Mouse (Mus musculus) liver, embryonic 16.5 days (tissue): ENCODE measurements around the gene Palld. TPM values are rescaled to one million over a fixed set of nuclear protein-coding genes. Genes with fewer than 3 reads are reported as not detected.

Source experiments
- ATAC-seq: fragments of 200-750 bp; cut with Nextera tagmentation; 2 replicates; pipeline ENCODE4 v1.8.0; 2017; ENCODE audit warnings: low read depth, mild to moderate bottlenecking, moderate number of reproducible peaks, moderate library complexity
- H3K27ac ChIP-seq: fragments of 300-500 bp; sonication (generic); 2 replicates; pipeline ENCODE4 v1.5.1; 2014; ENCODE audit warnings: mild to moderate bottlenecking, low read length
- H3K27me3 ChIP-seq: fragments of 300-500 bp; sonication (generic); 2 replicates; pipeline ENCODE4 v1.6.1; 2014; ENCODE audit warnings: low read depth, low read length, mixed read lengths; ENCODE audit not compliant: control insufficient read depth, insufficient read depth
- H3K36me3 ChIP-seq: fragments of 300-500 bp; sonication (generic); 2 replicates; pipeline ENCODE4 v1.6.1; 2014; ENCODE audit warnings: mild to moderate bottlenecking; ENCODE audit not compliant: control insufficient read depth, insufficient read depth
- H3K4me1 ChIP-seq: fragments of 300-500 bp; sonication (generic); 2 replicates; pipeline ENCODE4 v1.6.1; 2014; ENCODE audit warnings: low read depth, low read length, mixed read lengths; ENCODE audit not compliant: control insufficient read depth
- H3K4me2 ChIP-seq: fragments of 300-500 bp; sonication (generic); 2 replicates; pipeline ENCODE4 v1.6.1; 2014; ENCODE audit warnings: low read depth, low read length, mixed read lengths
- H3K4me3 ChIP-seq: fragments of 300-500 bp; sonication (generic); 2 replicates; pipeline ENCODE4 v1.5.1; 2014; ENCODE audit warnings: low read depth, mild to moderate bottlenecking, low read length
- H3K9ac ChIP-seq: fragments of 300-500 bp; sonication (generic); 2 replicates; pipeline ENCODE4 v1.6.1; 2014; ENCODE audit warnings: low read depth, low read length
- H3K9me3 ChIP-seq: fragments of 300-500 bp; sonication (generic); replicated peaks from 2 replicates; pipeline ENCODE4 v1.6.1; 2016; ENCODE audit warnings: low read length; ENCODE audit not compliant: control insufficient read depth
- WGBS: fragments of 180-500 bp; shearing (Covaris S2); extraction: QIAGEN DNeasy Blood & Tissue Kit; methylation state at CpG from one replicate; pipeline ENCODE4 v1.1.7; 2014; ENCODE audit not compliant: insufficient replicate concordance; 5-methylcytosine and 5-hydroxymethylcytosine counted together
- polyA plus RNA-seq: library from polyadenylated mRNA; unstranded; fragments of >200 nt; fragmentation: Nextera tagmentation; extraction: Ambion mirVana; gene quantifications from 2 replicates; pipeline ENCODE4 v1.2.1, GENCODE M21; 2015

The Palld gene
- polyA plus RNA-seq, 1 experiment from 2014 or later, result 7.3 TPM

DNA sequence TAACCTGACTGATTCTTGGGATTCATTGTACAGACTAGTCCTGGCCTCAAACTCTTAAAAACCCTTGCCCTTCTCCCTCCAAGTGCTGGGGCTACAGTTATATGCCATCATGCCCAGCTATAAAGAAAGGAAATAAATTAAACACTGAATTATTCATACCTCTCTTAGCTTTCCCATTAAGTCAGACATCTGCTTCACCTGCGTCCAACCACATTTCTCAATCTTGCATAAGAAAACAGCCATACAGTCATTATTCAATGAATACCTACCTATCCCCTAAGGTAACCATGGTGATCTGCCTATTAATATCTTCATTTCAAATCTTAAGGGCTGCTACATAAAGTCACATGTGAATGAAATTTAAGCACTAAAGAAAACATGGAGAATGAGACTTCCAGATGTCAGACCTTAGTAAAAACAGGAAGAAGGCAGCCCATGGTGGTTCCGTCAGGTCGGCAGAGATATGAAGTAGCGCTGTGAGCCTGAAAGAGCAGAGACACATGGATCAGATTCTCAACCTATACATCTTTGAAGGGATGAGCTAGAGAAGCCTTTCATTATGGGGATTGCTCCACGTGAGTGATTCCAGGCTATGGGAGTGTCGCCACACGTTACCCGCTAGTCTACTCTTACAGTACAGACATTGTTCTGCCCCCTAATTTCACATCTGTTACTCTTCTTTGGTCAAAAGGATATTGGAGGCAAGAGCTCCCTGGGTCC is 193.7 kb downstream of the Palld start:
- Histone ChIP-seq H3K4me1 (no peaks in the 10 kb centered on the region), H3K27ac (no peak overlapping the region), H3K27me3 (no peaks in the 10 kb centered on the region), H3K4me3 (no peak overlapping the region), H3K36me3 (no peaks in the 10 kb centered on the region), H3K9ac (no peak overlapping the region), H3K9me3 (no peaks in the 10 kb centered on the region), H3K4me2 (no peak overlapping the region)
- WGBS, result 52% methylated on average over 8 of the region's 8 CpGs
- no peak for ATAC-seq

- Histone ChIP-seq H3K27me3 (no peaks in the 10 kb centered on the region), H3K4me1 (no peaks in the 10 kb centered on the region), H3K36me3 (no peaks in the 10 kb centered on the region), H3K27ac (no peak overlapping the region), H3K9me3 (no peaks in the 10 kb centered on the region), H3K4me3 (no peak overlapping the region), H3K4me2 (no peak overlapping the region), H3K9ac (no peak overlapping the region)
- ATAC-seq, result no peak
- WGBS, result 66% methylated on average over 3 of the region's 3 CpGs
These were observed 197.0 kb downstream of the Palld start for GRCm38 (mm10) chr8:61705491-61705890.

DNA sequence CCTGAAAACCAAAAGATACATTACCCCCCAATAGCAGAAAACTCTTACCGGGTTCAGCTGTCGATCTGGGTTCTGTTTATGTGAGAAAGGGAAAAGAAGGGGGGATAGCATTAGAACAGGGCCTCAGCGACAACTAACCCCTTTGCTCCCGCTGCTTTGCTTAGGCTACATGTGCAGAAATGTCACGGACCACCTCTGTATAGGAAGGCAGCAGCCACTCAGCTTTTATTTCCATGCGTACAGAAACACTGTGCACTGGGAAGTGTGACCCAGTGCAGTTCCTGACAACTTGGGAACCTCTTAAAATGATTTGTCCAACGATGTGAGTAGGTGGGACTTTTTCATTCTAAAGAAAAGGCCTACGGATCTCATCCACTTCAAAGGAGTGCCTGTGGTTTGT is 200.4 kb downstream of the Palld start:
- Histone ChIP-seq H3K36me3 (no peaks in the 10 kb centered on the region), H3K27me3 (no peaks in the 10 kb centered on the region), H3K27ac (no peak overlapping the region), H3K9me3 (no peaks in the 10 kb centered on the region), H3K4me2 (no peak overlapping the region), H3K9ac (no peak overlapping the region), H3K4me3 (no peak overlapping the region), H3K4me1 (no peaks in the 10 kb centered on the region)
- 65% methylated on average over 8 of the region's 8 CpGs for WGBS
- ATAC-seq, result no peak

DNA sequence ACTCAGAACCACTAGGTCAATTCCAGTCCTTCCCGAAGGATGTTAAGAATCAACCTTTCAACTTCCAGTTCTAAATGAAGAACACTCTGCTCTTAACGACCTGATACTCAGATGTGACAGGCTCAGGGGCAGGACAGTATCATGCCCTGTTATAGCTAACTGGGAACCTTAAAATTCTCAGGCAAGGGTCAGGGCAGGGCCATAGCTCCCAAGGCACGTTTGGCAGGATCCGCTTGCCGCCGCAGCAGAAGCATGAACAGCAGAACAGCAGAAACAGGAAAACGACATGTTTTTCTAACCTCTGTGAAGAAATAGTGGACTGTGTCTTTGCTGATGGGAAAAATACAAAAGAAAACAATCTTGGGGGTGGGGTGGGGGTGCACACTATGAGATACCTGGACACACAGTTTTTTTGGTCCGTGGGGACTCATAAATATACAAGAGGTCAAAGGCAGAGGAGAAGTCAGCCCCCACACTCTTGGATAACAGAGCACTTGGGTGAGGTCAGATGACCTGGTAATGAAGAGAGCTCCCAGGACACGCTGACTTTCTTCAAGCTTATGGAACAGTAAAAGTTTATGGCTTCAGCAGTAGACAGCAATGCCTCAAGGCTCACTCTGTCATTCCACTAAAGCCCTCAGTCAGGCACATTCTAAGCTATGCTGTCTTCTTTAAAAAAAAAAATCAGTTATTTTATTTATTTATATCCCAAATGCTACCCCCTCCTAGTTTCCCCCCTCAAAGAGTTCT is 201.4 kb downstream of the Palld start:
- Histone ChIP-seq H3K4me3 (no peak overlapping the region), H3K4me1 (no peaks in the 10 kb centered on the region), H3K27me3 (no peaks in the 10 kb centered on the region), H3K4me2 (no peak overlapping the region), H3K9me3 (no peaks in the 10 kb centered on the region), H3K27ac (no peak overlapping the region), H3K36me3 (no peaks in the 10 kb centered on the region), H3K9ac (no peak overlapping the region)
- ATAC-seq, result no peak
- WGBS, result 64% methylated on average over 9 of the region's 9 CpGs

GRCm38 (mm10) chr8:61700298-61700697 is 202.2 kb downstream of the Palld start:
- Histone ChIP-seq H3K4me1 (no peaks in the 10 kb centered on the region), H3K27ac (no peak overlapping the region), H3K4me2 (no peak overlapping the region), H3K27me3 (no peaks in the 10 kb centered on the region), H3K4me3 (no peak overlapping the region), H3K9ac (no peak overlapping the region), H3K9me3 (no peaks in the 10 kb centered on the region), H3K36me3 (no peaks in the 10 kb centered on the region)
- 69% methylated on average over 1 of the region's 1 CpGs for WGBS
- ATAC-seq, result no peak

- Histone ChIP-seq H3K27me3 (no peaks in the 10 kb centered on the region), H3K36me3 (no peaks in the 10 kb centered on the region), H3K27ac (no peak overlapping the region), H3K4me3 (no peak overlapping the region), H3K9me3 (no peaks in the 10 kb centered on the region), H3K9ac (no peak overlapping the region), H3K4me2 (no peak overlapping the region), H3K4me1 (no peaks in the 10 kb centered on the region)
- no peak for ATAC-seq
- WGBS, result 70% methylated on average over 2 of the region's 2 CpGs
These were observed 203.5 kb downstream of the Palld start for GRCm38 (mm10) chr8:61698959-61699358.

DNA sequence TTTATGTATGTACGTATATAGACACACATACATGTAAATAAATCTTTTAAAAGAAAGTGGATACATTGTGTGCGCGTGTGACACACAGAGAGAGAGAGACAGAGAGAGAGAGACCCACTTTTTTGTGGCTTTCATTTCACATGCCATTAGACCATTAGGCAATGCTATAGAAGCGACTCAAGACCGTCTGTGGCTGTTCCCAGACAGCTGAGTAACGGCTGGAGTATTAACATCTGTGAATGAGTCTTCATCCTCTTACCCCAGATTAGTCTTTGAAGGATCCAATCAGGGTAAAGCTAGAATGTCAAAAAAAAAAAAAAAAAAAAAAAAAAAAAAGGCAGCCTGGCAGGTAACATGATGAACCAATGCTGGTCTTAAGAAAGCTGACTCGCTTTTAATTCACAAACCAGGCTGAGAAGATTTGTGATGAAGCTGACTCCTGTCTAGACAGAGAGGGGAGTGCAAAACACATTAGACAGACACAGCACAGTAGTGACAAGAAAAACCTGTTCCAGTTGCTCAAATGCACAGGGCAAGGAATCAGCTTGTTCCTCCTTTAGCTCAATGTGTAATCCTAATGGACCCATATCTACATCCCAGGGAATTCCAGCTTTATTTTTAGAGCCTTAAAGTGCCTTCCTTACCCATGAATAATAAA is 204.6 kb downstream of the Palld start:
- H3K27me3 ChIP-seq, result no peaks in the 10 kb centered on the region
- no peak for ATAC-seq
- no peak overlapping the region for H3K4me3 ChIP-seq
- H3K4me1 ChIP-seq, result no peaks in the 10 kb centered on the region
- 63% methylated on average over 7 of the region's 7 CpGs for WGBS
- no peak overlapping the region for H3K4me2 ChIP-seq
- no peaks in the 10 kb centered on the region for H3K9me3 ChIP-seq
- H3K9ac ChIP-seq, result no peak overlapping the region
- H3K36me3 ChIP-seq, result no peaks in the 10 kb centered on the region
- H3K27ac ChIP-seq, result no peak overlapping the region

DNA sequence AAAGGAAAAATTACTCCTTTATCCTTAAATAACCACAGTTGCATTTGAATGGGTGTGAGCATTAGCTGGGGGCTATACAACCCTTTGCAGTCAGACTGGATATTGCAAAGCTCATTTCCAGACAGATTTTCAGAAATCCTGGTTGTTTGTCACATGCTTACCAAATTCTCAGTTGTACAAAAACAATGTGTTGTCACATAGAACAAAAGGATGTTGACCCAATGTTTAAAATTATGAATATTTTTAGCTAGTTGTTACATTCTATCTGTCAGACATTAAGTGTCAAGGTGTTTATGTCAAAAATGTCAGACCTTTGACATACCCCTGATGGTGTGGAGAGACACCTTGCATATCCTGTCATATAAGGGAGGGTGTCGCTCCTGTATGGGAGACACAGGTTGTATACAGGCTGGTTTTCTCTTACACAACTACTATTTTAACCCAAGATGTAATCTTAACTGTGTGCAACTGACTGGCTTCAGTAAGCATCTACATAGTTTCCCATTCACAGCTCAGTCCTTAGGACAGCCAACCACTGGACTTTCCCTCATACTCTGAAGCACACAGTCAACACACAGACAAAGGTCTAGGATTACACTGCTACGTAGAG is 205.5 kb downstream of the Palld start:
- Histone ChIP-seq H3K27me3 (no peaks in the 10 kb centered on the region), H3K4me1 (no peaks in the 10 kb centered on the region), H3K27ac (no peak overlapping the region), H3K9me3 (no peaks in the 10 kb centered on the region), H3K36me3 (no peaks in the 10 kb centered on the region), H3K9ac (no peak overlapping the region), H3K4me2 (no peak overlapping the region), H3K4me3 (no peak overlapping the region)
- no peak for ATAC-seq
- 66% methylated on average over 2 of the region's 2 CpGs for WGBS
